23 mouse cellular contexts compared by ENCODE assay signal in the genomic region with DNA sequence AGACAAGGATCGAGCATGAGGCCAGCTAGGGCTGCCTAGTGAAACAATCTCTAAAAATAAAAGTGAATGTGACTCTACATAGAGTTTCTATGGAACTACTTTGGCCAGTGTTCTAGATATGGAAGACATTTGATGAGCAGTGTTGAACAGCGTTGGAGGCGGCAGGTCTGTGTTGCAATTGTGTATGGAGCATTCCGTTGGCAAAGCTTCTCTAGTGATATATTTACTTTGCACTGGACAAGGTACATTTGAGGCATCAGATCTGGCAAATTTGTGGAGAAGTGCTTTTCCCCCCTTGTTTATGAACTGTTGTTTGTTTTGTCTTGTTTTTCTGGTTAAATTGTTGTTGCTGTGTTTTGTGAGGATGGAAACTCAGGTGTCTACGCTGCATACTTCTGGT. TPM values are rescaled to one million over a fixed set of nuclear protein-coding genes. Genes with fewer than 3 reads are reported as not detected.
DNase-seq lines count a peak whose midpoint lies in the region; ATAC-seq and TF ChIP-seq lines count a peak whose summit lies in the region.
"Had no signal": no experiment of that assay in that cellular context is flagged by ENCODE, and none has a peak within 500 bp of the region (broad histone marks: within the 10 kb centered on the region; RNA-seq: fewer than 3 reads in every experiment).

No protein-coding gene starts in this region.

- no peaks in the 10 kb centered on the region for H3K9me3 ChIP-seq in kidney, embryonic 15.5 days (replicated peaks)
- H3K9me3 ChIP-seq in liver, embryonic 13.5 days (replicated peaks) = no peaks in the 10 kb centered on the region
- H3K9me3 ChIP-seq in liver, embryonic 14.5 days (ENCODE audit: control insufficient read depth, low read length) = no peaks in the 10 kb centered on the region
- H3K9me3 ChIP-seq in liver, postnatal 0 days (ENCODE audit: low read length) = no peaks in the 10 kb centered on the region
- H3K9me3 ChIP-seq: heart, embryonic 10.5 days; heart, embryonic 13.5 days had no signal

- ATAC-seq in kidney, embryonic 15.5 days (replicated peaks; ENCODE audit: low FRiP score) = no peak
- ATAC-seq in liver, embryonic 13.5 days (ENCODE audit: low read depth) = no peak
- no peak for ATAC-seq in liver, embryonic 14.5 days (ENCODE audit: insufficient read depth)
- ATAC-seq in liver, postnatal 0 days = peak; percentile 16
- ATAC-seq: CD4-positive, CD25-positive, alpha-beta regulatory T cell, adult 4 months; forebrain, embryonic 14.5 days; forebrain, postnatal 0 days; hindbrain, postnatal 0 days had no signal

- no peak overlapping the region for H3K4me2 ChIP-seq in kidney, embryonic 15.5 days
- H3K4me2 ChIP-seq in liver, embryonic 13.5 days = peak overlapping the region; percentile 28; the same call in 1 of the 2 replicates
- peak overlapping the region; percentile 32 for H3K4me2 ChIP-seq in liver, embryonic 14.5 days (ENCODE audit: low read depth)
- peak overlapping the region; percentile 64 for H3K4me2 ChIP-seq in liver, postnatal 0 days (ENCODE audit: low read depth, low read length)
- H3K4me2 ChIP-seq: heart, embryonic 13.5 days; hindbrain, embryonic 14.5 days had no signal

- WGBS in kidney, embryonic 15.5 days = 90% methylated on average over 5 of the region's 5 CpGs
- WGBS in liver, embryonic 13.5 days (ENCODE audit: insufficient replicate concordance) = 81% methylated on average over 5 of the region's 5 CpGs
- WGBS in liver, embryonic 14.5 days (ENCODE audit: insufficient replicate concordance) = 86% methylated on average over 5 of the region's 5 CpGs
- 73% methylated on average over 5 of the region's 5 CpGs for WGBS in liver, postnatal 0 days (ENCODE audit: insufficient replicate concordance)

- no peak overlapping the region for H3K4me3 ChIP-seq in kidney, embryonic 15.5 days (replicated peaks)
- H3K4me3 ChIP-seq in liver, embryonic 13.5 days (replicated peaks) = no peak overlapping the region
- no peak overlapping the region for H3K4me3 ChIP-seq in liver, embryonic 14.5 days (ENCODE audit: insufficient read depth in 1 of 2, low read depth in 2 of 2, low read length in 2 of 2)
- H3K4me3 ChIP-seq in liver, postnatal 0 days (ENCODE audit: low read depth, low read length) = peak overlapping the region; percentile 37
- H3K4me3 ChIP-seq: heart, adult 2 months; heart, embryonic 10.5 days; heart, embryonic 13.5 days had no signal

- DNase-seq in kidney, adult 9 months = peak; percentile 42
- no peak for DNase-seq in liver, embryonic 13.5 days
- DNase-seq in liver, embryonic 14.5 days (ENCODE audit: low read depth in 3 of 3, low spot score in 3 of 3) = no peak
- no peak for DNase-seq in liver, postnatal 0 days
- DNase-seq in layer of hippocampus, adult 9-11 months = no peak
- DNase-seq: adrenal gland, adult 8-10 months; adrenal gland, postnatal 25 days; cerebellum, adult 11-12 months; cerebellum, adult 8-10 months; cerebellum, postnatal 14 days; forebrain, postnatal 0 days; gastrocnemius, postnatal 10 days; gastrocnemius, postnatal 36 days; heart, adult 2 months; heart, postnatal 14 days; heart, postnatal 4 days had no signal

- no peaks in the 10 kb centered on the region for H3K27me3 ChIP-seq in kidney, embryonic 15.5 days
- no peaks in the 10 kb centered on the region for H3K27me3 ChIP-seq in liver, embryonic 13.5 days
- H3K27me3 ChIP-seq in liver, embryonic 14.5 days (ENCODE audit: control insufficient read depth, insufficient read depth, low read length) = no peaks in the 10 kb centered on the region
- H3K27me3 ChIP-seq in liver, postnatal 0 days (ENCODE audit: insufficient read depth, low read length) = no peaks in the 10 kb centered on the region
- H3K27me3 ChIP-seq: heart, embryonic 13.5 days had no signal

- peaks cover 56% of the 10 kb centered on the region for H3K36me3 ChIP-seq in kidney, embryonic 15.5 days
- peaks cover 86% of the 10 kb centered on the region for H3K36me3 ChIP-seq in liver, embryonic 13.5 days
- H3K36me3 ChIP-seq in liver, embryonic 14.5 days (replicated peaks; ENCODE audit: control insufficient read depth, insufficient read depth, low read depth) = peaks cover 37% of the 10 kb centered on the region
- H3K36me3 ChIP-seq in liver, postnatal 0 days (replicated peaks; ENCODE audit: insufficient read depth, low read length) = peaks cover 52% of the 10 kb centered on the region

- TF ChIP-seq CTCF in liver, embryonic 14.5 days (IDR thresholded peaks at IDR 0.05; ENCODE audit: low read depth) = no peak
- no peak for TF ChIP-seq CTCF in liver, postnatal 0 days (IDR thresholded peaks at IDR 0.05; ENCODE audit: low read depth)

- TF ChIP-seq EP300 in liver, embryonic 14.5 days (IDR thresholded peaks at IDR 0.05; ENCODE audit: low read depth) = no peak
- peak; percentile 28; the same call in 1 of the 2 replicates for TF ChIP-seq EP300 in liver, postnatal 0 days (IDR thresholded peaks at IDR 0.05; ENCODE audit: low read depth)

- H3K9ac ChIP-seq in kidney, embryonic 15.5 days = no peak overlapping the region
- H3K9ac ChIP-seq in liver, embryonic 13.5 days = no peak overlapping the region
- no peak overlapping the region for H3K9ac ChIP-seq in liver, embryonic 14.5 days (replicated peaks)
- H3K9ac ChIP-seq in liver, postnatal 0 days (replicated peaks) = peak overlapping the region; percentile 62
- H3K9ac ChIP-seq: forebrain, postnatal 0 days; heart, embryonic 13.5 days; hindbrain, embryonic 14.5 days had no signal

- no peaks in the 10 kb centered on the region for H3K4me1 ChIP-seq in kidney, embryonic 15.5 days
- H3K4me1 ChIP-seq in liver, embryonic 13.5 days (replicated peaks) = peaks cover 20% of the 10 kb centered on the region
- H3K4me1 ChIP-seq in liver, embryonic 14.5 days (replicated peaks; ENCODE audit: control insufficient read depth in 2 of 2, insufficient read depth in 2 of 2, low read length in 1 of 2) = peaks cover 0 to 8% of the 10 kb centered on the region in 2 experiments; a peak in 2 of 4 replicates
- no peaks in the 10 kb centered on the region; the same call in 1 of the 2 replicates for H3K4me1 ChIP-seq in liver, postnatal 0 days (ENCODE audit: insufficient read depth)
- H3K4me1 ChIP-seq: heart, embryonic 13.5 days had no signal

- H3K27ac ChIP-seq in kidney, embryonic 15.5 days = no peak overlapping the region
- H3K27ac ChIP-seq in liver, embryonic 13.5 days = peak overlapping the region; percentile 61; the same call in 1 of the 2 replicates
- no peak overlapping the region for H3K27ac ChIP-seq in liver, embryonic 14.5 days
- peak overlapping the region; percentile 93 for H3K27ac ChIP-seq in liver, postnatal 0 days (ENCODE audit: low read depth)
- H3K27ac ChIP-seq: heart, embryonic 10.5 days; heart, embryonic 13.5 days; hindbrain, embryonic 14.5 days; hindbrain, postnatal 0 days had no signal

RNA-seq across cellular contexts. Expression of a gene that starts 28.4 kb away (rescaled TPM):
- polyA plus RNA-seq in kidney, embryonic 15.5 days (2015; fragmentation: Nextera tagmentation; extraction: Ambion mirVana) = 63.1 and 63.8 TPM in 2 replicates
- 73.8 and 82.4 TPM in 2 replicates for polyA plus RNA-seq in liver, embryonic 13.5 days (2015; fragmentation: Nextera tagmentation; extraction: Ambion mirVana)
- 22.3 and 31.4 TPM in 2 replicates for polyA plus RNA-seq in liver, embryonic 14.5 days (2012; rRNA removed)
- 52.1 and 54.8 TPM in 2 replicates for polyA plus RNA-seq in liver, embryonic 14.5 days (2014; fragmentation: Nextera tagmentation; extraction: Ambion mirVana)
- polyA plus RNA-seq in liver, postnatal 0 days (2015; fragmentation: Nextera tagmentation; extraction: Ambion mirVana) = 78.3 and 79.2 TPM in 2 replicates

Comparison
In these comparisons a context has a peak if more than half of its experiments do, and no peak if none do; other contexts are left out.
1. H3K27ac ChIP-seq: peak in liver, embryonic 13.5 days (single experiment) and liver, postnatal 0 days (single experiment); none in kidney, embryonic 15.5 days (single experiment) and liver, embryonic 14.5 days (single experiment).